7 mouse cellular contexts compared by ENCODE assay signal in genomic region chr2:25396597-25396983, GRCm38 (mm10). TPM values are rescaled to one million over a fixed set of nuclear protein-coding genes. Genes with fewer than 3 reads are reported as not detected.
DNase-seq lines count a peak whose midpoint lies in the region; ATAC-seq and TF ChIP-seq lines count a peak whose summit lies in the region.

No protein-coding gene starts in this region.

- H3K4me1 ChIP-seq in liver, embryonic 11.5 days (replicated peaks; ENCODE audit: control insufficient read depth, insufficient read depth, low read length), result peaks cover 5% of the 10 kb centered on the region
- peaks cover 5% of the 10 kb centered on the region; the same call in 1 of the 2 replicates for H3K4me1 ChIP-seq in heart, postnatal 0 days (ENCODE audit: control insufficient read depth, insufficient read depth)
- peaks cover 11% of the 10 kb centered on the region; the same call in 1 of the 2 replicates for H3K4me1 ChIP-seq in neural tube, embryonic 14.5 days (ENCODE audit: control insufficient read depth, insufficient read depth, low read length)

- H3K4me2 ChIP-seq in liver, embryonic 11.5 days, result peak overlapping the region; percentile 92
- peak overlapping the region; percentile 60 for H3K4me2 ChIP-seq in heart, postnatal 0 days (ENCODE audit: low read depth, low read length)
- H3K4me2 ChIP-seq in neural tube, embryonic 14.5 days (ENCODE audit: low read depth, low read length), result peak overlapping the region; percentile 47; the same call in 1 of the 2 replicates

- 16% methylated on average over 3 of the region's 3 CpGs for WGBS in liver, embryonic 11.5 days
- WGBS in heart, postnatal 0 days, result 24% methylated on average over 3 of the region's 3 CpGs
- WGBS in neural tube, embryonic 14.5 days, result 37% methylated on average over 3 of the region's 3 CpGs

- no peak for TF ChIP-seq CTCF in heart, postnatal 0 days (IDR thresholded peaks at IDR 0.05; ENCODE audit: low read depth)

- no peaks in the 10 kb centered on the region for H3K36me3 ChIP-seq in liver, embryonic 11.5 days (ENCODE audit: control insufficient read depth, insufficient read depth, low read length)
- no peaks in the 10 kb centered on the region for H3K36me3 ChIP-seq in heart, postnatal 0 days (replicated peaks; ENCODE audit: control insufficient read depth, insufficient read depth, low read length)
- H3K36me3 ChIP-seq in neural tube, embryonic 14.5 days (ENCODE audit: control insufficient read depth, insufficient read depth, low read length), result no peaks in the 10 kb centered on the region

- no peak for ATAC-seq in liver, embryonic 11.5 days (replicated peaks; ENCODE audit: low FRiP score)
- no peak for ATAC-seq in heart, postnatal 0 days (ENCODE audit: insufficient read depth, low read depth)
- ATAC-seq in neural tube, embryonic 14.5 days (ENCODE audit: low read depth), result no peak
- ATAC-seq in inflammation-experienced regulatory T-cells, adult 6 months, result no peak

- no peak overlapping the region for H3K9ac ChIP-seq in liver, embryonic 11.5 days (ENCODE audit: low read depth, low read length)
- no peak overlapping the region for H3K9ac ChIP-seq in heart, postnatal 0 days (replicated peaks; ENCODE audit: low read depth, low read length)
- no peak overlapping the region for H3K9ac ChIP-seq in neural tube, embryonic 14.5 days (replicated peaks; ENCODE audit: low read depth, low read length)

- no peak overlapping the region for H3K27ac ChIP-seq in liver, embryonic 11.5 days (ENCODE audit: low read depth, low read length)
- H3K27ac ChIP-seq in heart, postnatal 0 days (ENCODE audit: low read depth), result no peak overlapping the region
- no peak overlapping the region for H3K27ac ChIP-seq in neural tube, embryonic 14.5 days (ENCODE audit: low read depth, low read length)

- no peaks in the 10 kb centered on the region for H3K9me3 ChIP-seq in liver, embryonic 11.5 days (ENCODE audit: control insufficient read depth, low read length)
- H3K9me3 ChIP-seq in heart, postnatal 0 days (replicated peaks; ENCODE audit: control insufficient read depth, low read length), result no peaks in the 10 kb centered on the region
- no peaks in the 10 kb centered on the region for H3K9me3 ChIP-seq in neural tube, embryonic 14.5 days (ENCODE audit: control insufficient read depth, low read length)

- DNase-seq in liver, embryonic 11.5 days (ENCODE audit: low spot score), result no peak
- DNase-seq in liver, result no peak
- peak; percentile 89 to 94 for DNase-seq in cerebellum, postnatal 10 days
- no peak for DNase-seq in heart, postnatal 0 days (ENCODE audit: low spot score)
- no peak for DNase-seq in lung, adult 18-20 months

- no peak overlapping the region for H3K4me3 ChIP-seq in liver, embryonic 11.5 days (ENCODE audit: low read depth, low read length)
- peak overlapping the region; percentile 42 for H3K4me3 ChIP-seq in heart, postnatal 0 days (ENCODE audit: low read depth, low read length)
- peak overlapping the region; percentile 26; the same call in 1 of the 2 replicates for H3K4me3 ChIP-seq in neural tube, embryonic 14.5 days (ENCODE audit: low read depth, low read length)

- no peak for TF ChIP-seq EP300 in heart, postnatal 0 days (IDR thresholded peaks at IDR 0.05; ENCODE audit: low read depth)

- peaks cover 74% of the 10 kb centered on the region for H3K27me3 ChIP-seq in liver, embryonic 11.5 days (replicated peaks; ENCODE audit: control insufficient read depth, insufficient read depth, low read length)
- H3K27me3 ChIP-seq in heart, postnatal 0 days (ENCODE audit: control insufficient read depth, insufficient read depth, low read length), result peaks cover 83% of the 10 kb centered on the region
- H3K27me3 ChIP-seq in neural tube, embryonic 14.5 days (ENCODE audit: control insufficient read depth, insufficient read depth, low read length), result peaks cover 44% of the 10 kb centered on the region

RNA-seq across cellular contexts. Expression of gene Entpd2, which starts 0.9 kb away (rescaled TPM):
- 0.25 and 0.45 TPM in 2 replicates for polyA plus RNA-seq in liver, embryonic 11.5 days (2014; fragmentation: Nextera tagmentation; extraction: Ambion mirVana)
- 7.9 and 44.8 TPM in 2 replicates for total RNA-seq in heart, postnatal 0 days (2014; rRNA removed; ENCODE audit: low replicate concordance)
- polyA plus RNA-seq in heart, postnatal 0 days (2015; fragmentation: Nextera tagmentation; extraction: Ambion mirVana), result 3.5 and 4.2 TPM in 2 replicates
- polyA plus RNA-seq in neural tube, embryonic 14.5 days (2014; fragmentation: Nextera tagmentation; extraction: Ambion mirVana), result 1.6 and 10.6 TPM in 2 replicates
- polyA plus RNA-seq in inflammation-experienced regulatory T-cells, adult 6 months (2017; shearing (Covaris generic)), result 1 to 10 TPM in 1 of 3 experiments, under 1 TPM in 1, not detected in 1; 0.49 to 1.3 TPM

RNA-seq across cellular contexts. Expression of gene Npdc1, which starts 2.6 kb away (rescaled TPM):
- polyA plus RNA-seq in liver, embryonic 11.5 days (2014; fragmentation: Nextera tagmentation; extraction: Ambion mirVana), result 7.0 and 8.1 TPM in 2 replicates
- total RNA-seq in heart, postnatal 0 days (2014; rRNA removed; ENCODE audit: low replicate concordance), result 43.0 and 49.7 TPM in 2 replicates
- polyA plus RNA-seq in heart, postnatal 0 days (2015; fragmentation: Nextera tagmentation; extraction: Ambion mirVana), result 21.0 and 24.5 TPM in 2 replicates
- 397 and 496 TPM in 2 replicates for polyA plus RNA-seq in neural tube, embryonic 14.5 days (2014; fragmentation: Nextera tagmentation; extraction: Ambion mirVana)
- 1 to 10 TPM; 2.8 to 6.1 (median 6.0) TPM for polyA plus RNA-seq in inflammation-experienced regulatory T-cells, adult 6 months (2017; shearing (Covaris generic))

RNA-seq across cellular contexts. Expression of gene Sapcd2, which starts 24.5 kb away (rescaled TPM):
- polyA plus RNA-seq in liver, embryonic 11.5 days (2014; fragmentation: Nextera tagmentation; extraction: Ambion mirVana), result 45.3 and 51.0 TPM in 2 replicates
- total RNA-seq in heart, postnatal 0 days (2014; rRNA removed; ENCODE audit: low replicate concordance), result 14.0 and 26.1 TPM in 2 replicates
- polyA plus RNA-seq in heart, postnatal 0 days (2015; fragmentation: Nextera tagmentation; extraction: Ambion mirVana), result 5.6 and 6.4 TPM in 2 replicates
- polyA plus RNA-seq in neural tube, embryonic 14.5 days (2014; fragmentation: Nextera tagmentation; extraction: Ambion mirVana), result 6.9 and 7.8 TPM in 2 replicates
- polyA plus RNA-seq in inflammation-experienced regulatory T-cells, adult 6 months (2017; shearing (Covaris generic)), result 10 to 100 TPM in 1 of 3 experiments, under 1 TPM in 2; 0.44 to 10.5 (median 0.80) TPM

RNA-seq across cellular contexts. Expression of gene Fut7, which starts 26.5 kb away (rescaled TPM):
- polyA plus RNA-seq in liver, embryonic 11.5 days (2014; fragmentation: Nextera tagmentation; extraction: Ambion mirVana), result 0.09 TPM in 1 of 2 replicates, not detected in the other
- not detected in 2 replicates for total RNA-seq in heart, postnatal 0 days (2014; rRNA removed; ENCODE audit: low replicate concordance)
- not detected in 2 replicates for polyA plus RNA-seq in heart, postnatal 0 days (2015; fragmentation: Nextera tagmentation; extraction: Ambion mirVana)
- 0.17 and 0.23 TPM in 2 replicates for polyA plus RNA-seq in neural tube, embryonic 14.5 days (2014; fragmentation: Nextera tagmentation; extraction: Ambion mirVana)
- polyA plus RNA-seq in inflammation-experienced regulatory T-cells, adult 6 months (2017; shearing (Covaris generic)), result 10 to 100 TPM in 1 of 3 experiments, 1 to 10 TPM in 2; 4.1 to 14.7 (median 7.2) TPM

RNA-seq across cellular contexts. Expression of gene Uap1l1, which starts 31.1 kb away (rescaled TPM):
- polyA plus RNA-seq in liver, embryonic 11.5 days (2014; fragmentation: Nextera tagmentation; extraction: Ambion mirVana), result 15.6 and 17.8 TPM in 2 replicates
- 1.3 and 10.9 TPM in 2 replicates for total RNA-seq in heart, postnatal 0 days (2014; rRNA removed; ENCODE audit: low replicate concordance)
- polyA plus RNA-seq in heart, postnatal 0 days (2015; fragmentation: Nextera tagmentation; extraction: Ambion mirVana), result 13.0 and 14.3 TPM in 2 replicates
- 4.6 and 5.2 TPM in 2 replicates for polyA plus RNA-seq in neural tube, embryonic 14.5 days (2014; fragmentation: Nextera tagmentation; extraction: Ambion mirVana)
- polyA plus RNA-seq in inflammation-experienced regulatory T-cells, adult 6 months (2017; shearing (Covaris generic)), result 10 to 100 TPM; 12.2 to 20.6 (median 18.3) TPM

Comparison
In these comparisons a context has a peak if more than half of its experiments do, and no peak if none do; other contexts are left out.
1. DNase-seq: peak in cerebellum, postnatal 10 days (2 of 2); none in liver, embryonic 11.5 days (single experiment), liver (single experiment), heart, postnatal 0 days (single experiment) and lung, adult 18-20 months (0 of 2).
2. RNA of gene Npdc1, which starts 2.6 kb away (polyA plus RNA-seq): 397 to 496 TPM in neural tube, embryonic 14.5 days; 21.0 to 24.5 TPM in heart, postnatal 0 days, 7.0 to 8.1 TPM in liver, embryonic 11.5 days and 2.8 to 6.1 TPM in inflammation-experienced regulatory T-cells, adult 6 months; every median in the first group is over 10 times any median in the second.
3. Peak in every context shown above with its lines, with median percentiles within 50 percentile points of each other: H3K4me2 ChIP-seq.